Mouse (Mus musculus) E14TG2a.4 (cell line): ENCODE data around the gene Tshz2.

Experiments used
- CTCF ChIP-seq: conservative IDR thresholded peaks from 2 replicates; pipeline ENCODE4 v1.5.1; 2014; ENCODE audit warnings: low read length
- NANOG ChIP-seq: IDR thresholded peaks from 2 replicates; pipeline ENCODE4 v1.6.1; 2014; ENCODE audit warnings: borderline replicate concordance, low read length, mixed read lengths
- POU5F1 ChIP-seq: IDR thresholded peaks from 2 replicates; pipeline ENCODE4 v1.6.1; 2014; ENCODE audit warnings: low read length, borderline replicate concordance

GRCm38 (mm10) chr2:169902896-169903295 lies 270.1 kb downstream of the Tshz2 start:
- TF ChIP-seq CTCF (no peak), POU5F1 (no peak), NANOG (no peak)
